Mouse (Mus musculus) C2C12 (cell line): ENCODE measurements around the gene Trappc3.

ENCODE experiments used
- CEBPB ChIP-seq: IDR thresholded peaks from one replicate; pipeline ENCODE4 v1.6.1; 2011; ENCODE audit warnings: low read depth, mild to moderate bottlenecking, control low read depth, moderate library complexity
- CTCF ChIP-seq: IDR thresholded peaks from one replicate; pipeline ENCODE4 v1.5.1; 2011; ENCODE audit not compliant: control insufficient read depth, insufficient read depth, insufficient read length
- FOSL1 ChIP-seq: IDR thresholded peaks from one replicate; pipeline ENCODE4 v1.8.0; 2011; ENCODE audit warnings: mild to moderate bottlenecking, low read length; ENCODE audit not compliant: poor library complexity, insufficient read depth, severe bottlenecking
- MAX ChIP-seq: IDR thresholded peaks from one replicate; pipeline ENCODE4 v1.6.1; 2011; ENCODE audit warnings: mild to moderate bottlenecking, control low read depth
- MYOD1 ChIP-seq: IDR thresholded peaks from one replicate; pipeline ENCODE4 v1.6.1; 2011; ENCODE audit warnings: low read depth; ENCODE audit not compliant: control insufficient read depth, insufficient read length
- MYOG ChIP-seq: IDR thresholded peaks from one replicate; pipeline ENCODE4 v1.6.1; 2011; ENCODE audit not compliant: control insufficient read depth, insufficient read length; ENCODE audit errors: extremely low read depth

DNA sequence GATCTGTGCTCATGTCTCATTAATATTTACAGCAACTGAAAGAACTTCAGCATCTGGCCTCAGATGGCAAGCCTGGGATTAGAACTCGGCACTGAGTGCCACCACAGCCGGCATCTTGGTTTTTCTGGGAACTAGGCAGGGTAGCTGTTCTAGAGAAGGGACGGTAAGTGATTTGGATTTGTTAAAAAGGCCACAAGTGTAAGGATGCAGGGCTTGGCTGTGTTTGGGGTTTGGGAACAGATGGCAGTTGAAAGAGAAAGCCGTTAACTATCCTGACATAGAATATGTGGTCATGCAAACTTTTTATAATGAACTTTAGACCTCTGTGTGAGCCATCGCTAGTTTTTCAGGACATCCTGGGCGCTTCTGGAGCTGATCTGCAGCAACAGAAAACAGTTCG, 450 bp upstream of the Trappc3 start:
- TF ChIP-seq CTCF (no peak), MYOD1 (no peak), MAX (no peak), FOSL1 (no peak), MYOG (no peak), CEBPB (no peak)
